Mouse (Mus musculus) lung, embryonic 15.5 days (tissue): ENCODE results near the gene Gmcl1. TPM values are rescaled to one million over a fixed set of nuclear protein-coding genes. Genes with fewer than 3 reads are reported as not detected.

Experiments
- ATAC-seq: fragments of 200-750 bp; cut with Nextera tagmentation; 2 replicates; pipeline ENCODE4 v1.8.0; 2017; ENCODE audit warnings: moderate number of reproducible peaks, borderline replicate concordance; ENCODE audit not compliant: low FRiP score, low TSS enrichment; ENCODE audit errors: extremely low read depth
- H3K27ac ChIP-seq: fragments of 300-500 bp; sonication (generic); 2 replicates; pipeline ENCODE4 v1.5.1; 2015; ENCODE audit warnings: moderate library complexity, mild to moderate bottlenecking, inconsistent platforms
- H3K27me3 ChIP-seq: fragments of 300-500 bp; sonication (generic); 2 replicates; pipeline ENCODE4 v1.6.1; 2015; ENCODE audit warnings: inconsistent platforms
- H3K36me3 ChIP-seq: fragments of 300-500 bp; sonication (generic); 2 replicates; pipeline ENCODE4 v1.6.1; 2015; ENCODE audit warnings: inconsistent platforms
- H3K4me1 ChIP-seq: fragments of 300-500 bp; sonication (generic); 2 replicates; pipeline ENCODE4 v1.6.1; 2015; ENCODE audit warnings: inconsistent platforms
- H3K4me2 ChIP-seq: fragments of 300-500 bp; sonication (generic); 2 replicates; pipeline ENCODE4 v1.6.1; 2015; ENCODE audit warnings: inconsistent platforms, mild to moderate bottlenecking, moderate library complexity
- H3K4me3 ChIP-seq: fragments of 300-500 bp; sonication (generic); 2 replicates; pipeline ENCODE4 v1.5.1; 2015; ENCODE audit warnings: mild to moderate bottlenecking, inconsistent platforms
- H3K9ac ChIP-seq: fragments of 300-500 bp; sonication (generic); 2 replicates; pipeline ENCODE4 v1.6.1; 2015; ENCODE audit warnings: inconsistent platforms
- H3K9me3 ChIP-seq: fragments of 300-500 bp; sonication (generic); 2 replicates; pipeline ENCODE4 v1.6.1; 2016; ENCODE audit warnings: inconsistent platforms
- WGBS: fragments of 180-500 bp; shearing (Covaris S2); methylation state at CpG from one replicate; pipeline ENCODE4 v1.1.7; 2015; 5-methylcytosine and 5-hydroxymethylcytosine counted together
- polyA plus RNA-seq: library from polyadenylated mRNA; unstranded; fragments of >200 nt; fragmentation: Nextera tagmentation; extraction: Ambion mirVana; gene quantifications from 2 replicates; pipeline ENCODE4 v1.2.1, GENCODE M21; 2015

The Gmcl1 gene
- polyA plus RNA-seq, 1 experiment from 2014 or later = 32.7 TPM

GRCm38 (mm10) chr6:86732276-86733173, 658 bp downstream of the Gmcl1 start:
- WGBS = under 1% methylated on average over 62 of the region's 62 CpGs
- Histone ChIP-seq H3K27ac (peak overlapping the region; percentile 79), H3K9me3 (no peaks in the 10 kb centered on the region), H3K4me2 (peak overlapping the region; percentile 96), H3K9ac (peak overlapping the region; percentile 95), H3K4me3 (peak overlapping the region; percentile 99), H3K27me3 (no peaks in the 10 kb centered on the region), H3K4me1 (peaks cover 10% of the 10 kb centered on the region), H3K36me3 (no peaks in the 10 kb centered on the region)
- peak; percentile 69 for ATAC-seq

- 85% methylated on average over 5 of the region's 5 CpGs for WGBS
- ATAC-seq = no peak
- no peaks in the 10 kb centered on the region for H3K27me3 ChIP-seq
- H3K4me3 ChIP-seq = no peak overlapping the region
- no peak overlapping the region for H3K27ac ChIP-seq
- peaks cover 2% of the 10 kb centered on the region; the same call in 1 of the 2 replicates for H3K4me1 ChIP-seq
- no peak overlapping the region for H3K4me2 ChIP-seq
- no peaks in the 10 kb centered on the region for H3K36me3 ChIP-seq
- no peak overlapping the region for H3K9ac ChIP-seq
- no peaks in the 10 kb centered on the region for H3K9me3 ChIP-seq
Measured at GRCm38 (mm10) chr6:86728711-86729110, 4.5 kb downstream of the Gmcl1 start.

- Histone ChIP-seq H3K4me2 (no peak overlapping the region), H3K36me3 (peaks cover 8% of the 10 kb centered on the region; the same call in 1 of the 2 replicates), H3K9ac (no peak overlapping the region), H3K4me3 (no peak overlapping the region), H3K4me1 (no peaks in the 10 kb centered on the region), H3K27ac (no peak overlapping the region), H3K27me3 (no peaks in the 10 kb centered on the region), H3K9me3 (no peaks in the 10 kb centered on the region)
- 68% methylated on average over 3 of the region's 3 CpGs for WGBS
- ATAC-seq = no peak
Measured at GRCm38 (mm10) chr6:86721977-86722376, 11.2 kb downstream of the Gmcl1 start.

GRCm38 (mm10) chr6:86708072-86708774, 25.0 kb downstream of the Gmcl1 start:
- ATAC-seq = no peak
- WGBS = 83% methylated on average over 4 of the region's 4 CpGs
- Histone ChIP-seq H3K4me2 (no peak overlapping the region), H3K27ac (no peak overlapping the region), H3K36me3 (peaks cover 34% of the 10 kb centered on the region), H3K4me1 (no peaks in the 10 kb centered on the region), H3K27me3 (no peaks in the 10 kb centered on the region), H3K9me3 (no peaks in the 10 kb centered on the region), H3K9ac (no peak overlapping the region), H3K4me3 (no peak overlapping the region)

DNA sequence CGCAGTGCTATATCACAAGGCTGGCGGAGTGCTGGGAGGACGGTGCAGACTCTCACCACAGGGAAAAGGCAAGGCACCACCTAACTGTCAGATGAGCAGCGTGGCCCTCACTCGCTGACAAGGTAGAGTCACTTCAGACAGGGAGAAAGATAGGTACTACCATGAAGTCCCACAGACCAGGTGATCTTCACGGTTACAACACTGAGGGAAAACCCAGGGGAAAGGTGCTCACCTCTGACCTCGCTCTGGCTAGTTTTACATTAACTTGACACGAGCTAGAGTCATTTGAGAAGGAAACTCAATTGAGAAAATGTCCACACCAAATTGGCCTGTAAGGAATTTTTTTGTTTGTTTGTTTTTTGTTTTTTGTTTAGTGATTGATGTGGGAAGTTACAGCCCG, 30.6 kb downstream of the Gmcl1 start:
- no peaks in the 10 kb centered on the region for H3K27me3 ChIP-seq
- H3K9me3 ChIP-seq = no peaks in the 10 kb centered on the region
- no peaks in the 10 kb centered on the region for H3K4me1 ChIP-seq
- peaks cover 63% of the 10 kb centered on the region for H3K36me3 ChIP-seq
- no peak overlapping the region for H3K27ac ChIP-seq
- no peak for ATAC-seq
- no peak overlapping the region for H3K4me3 ChIP-seq
- no peak overlapping the region for H3K4me2 ChIP-seq
- WGBS = 89% methylated on average over 9 of the region's 9 CpGs
- no peak overlapping the region for H3K9ac ChIP-seq

GRCm38 (mm10) chr6:86697903-86698302, 35.3 kb downstream of the Gmcl1 start:
- Histone ChIP-seq H3K9me3 (no peaks in the 10 kb centered on the region), H3K27me3 (no peaks in the 10 kb centered on the region), H3K27ac (no peak overlapping the region), H3K4me1 (no peaks in the 10 kb centered on the region), H3K4me3 (no peak overlapping the region), H3K4me2 (no peak overlapping the region), H3K36me3 (peaks cover 52% of the 10 kb centered on the region), H3K9ac (no peak overlapping the region)
- 83% methylated on average over 6 of the region's 6 CpGs for WGBS
- no peak for ATAC-seq

DNA sequence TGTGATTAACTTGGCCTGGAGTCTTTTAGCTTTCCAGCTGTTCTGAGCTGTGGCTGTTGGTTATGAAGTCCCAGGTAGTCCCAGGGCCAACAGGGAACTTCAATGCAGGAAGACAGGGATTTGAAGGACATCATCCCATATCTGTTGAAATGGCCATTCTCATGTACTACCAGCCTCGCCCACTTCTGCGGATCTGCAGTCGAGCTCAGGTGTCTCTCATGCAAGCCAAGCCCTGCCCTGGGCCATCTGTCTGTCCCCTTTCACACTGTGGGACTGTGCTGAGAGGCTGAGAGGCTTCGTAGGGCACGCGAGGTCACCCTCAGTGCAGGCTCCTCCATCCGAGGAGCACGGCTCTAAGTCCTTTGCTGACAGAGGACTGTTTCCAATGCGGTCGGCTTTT, 37.0 kb downstream of the Gmcl1 start:
- no peak overlapping the region for H3K9ac ChIP-seq
- H3K36me3 ChIP-seq = peaks cover 38% of the 10 kb centered on the region
- H3K4me3 ChIP-seq = no peak overlapping the region
- H3K27ac ChIP-seq = no peak overlapping the region
- H3K27me3 ChIP-seq = no peaks in the 10 kb centered on the region
- no peak overlapping the region for H3K4me2 ChIP-seq
- no peaks in the 10 kb centered on the region for H3K9me3 ChIP-seq
- 80% methylated on average over 10 of the region's 10 CpGs for WGBS
- no peaks in the 10 kb centered on the region for H3K4me1 ChIP-seq
- no peak for ATAC-seq

DNA sequence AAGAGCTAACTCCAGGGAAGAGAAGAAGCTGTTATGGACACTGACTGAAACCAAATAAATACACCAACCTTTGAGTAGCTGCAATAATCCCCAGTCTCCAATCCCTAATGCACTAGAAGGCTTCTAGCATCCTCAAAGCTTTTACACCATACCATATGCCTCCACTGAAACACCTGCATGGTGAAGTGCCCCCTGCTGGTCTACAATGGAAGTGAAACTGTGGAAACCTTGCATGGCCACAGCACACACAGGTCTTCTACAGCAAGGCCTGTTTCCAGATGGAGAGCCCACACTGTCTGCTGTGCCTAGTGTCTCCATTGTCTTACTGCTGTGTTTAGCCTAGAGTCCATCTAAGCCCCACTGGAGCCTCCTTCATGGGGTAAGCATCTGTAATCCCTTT, 38.7 kb downstream of the Gmcl1 start:
- Histone ChIP-seq H3K36me3 (peaks cover 34% of the 10 kb centered on the region), H3K9ac (no peak overlapping the region), H3K27ac (no peak overlapping the region), H3K4me3 (no peak overlapping the region), H3K4me2 (no peak overlapping the region), H3K9me3 (no peaks in the 10 kb centered on the region), H3K4me1 (no peaks in the 10 kb centered on the region), H3K27me3 (no peaks in the 10 kb centered on the region)
- no peak for ATAC-seq

DNA sequence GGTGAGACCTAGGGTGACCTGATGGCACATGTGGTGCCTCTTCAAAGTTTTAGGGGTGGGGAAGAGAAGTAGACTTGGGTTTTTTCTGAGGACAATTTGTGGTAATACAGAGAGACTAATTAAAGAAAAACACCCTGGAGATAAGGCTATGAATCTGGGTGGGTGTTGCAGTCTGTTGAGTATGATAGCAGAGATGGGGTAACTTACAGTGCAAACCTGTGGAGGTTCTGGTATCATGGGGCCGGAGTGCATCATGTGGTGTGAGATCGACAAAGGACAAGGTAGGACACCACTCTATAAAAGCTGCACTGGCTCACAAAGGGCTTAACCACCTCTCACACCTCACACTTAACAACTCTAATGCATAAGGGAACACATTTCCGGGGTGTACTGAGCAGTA, 43.5 kb downstream of the Gmcl1 start:
- 88% methylated on average over 3 of the region's 3 CpGs for WGBS
- H3K9ac ChIP-seq = no peak overlapping the region
- H3K9me3 ChIP-seq = no peaks in the 10 kb centered on the region
- no peaks in the 10 kb centered on the region for H3K27me3 ChIP-seq
- peaks cover 3% of the 10 kb centered on the region; the same call in 1 of the 2 replicates for H3K4me1 ChIP-seq
- no peak overlapping the region for H3K27ac ChIP-seq
- ATAC-seq = no peak
- no peak overlapping the region for H3K4me3 ChIP-seq
- peaks cover 15% of the 10 kb centered on the region for H3K36me3 ChIP-seq
- H3K4me2 ChIP-seq = no peak overlapping the region

DNA sequence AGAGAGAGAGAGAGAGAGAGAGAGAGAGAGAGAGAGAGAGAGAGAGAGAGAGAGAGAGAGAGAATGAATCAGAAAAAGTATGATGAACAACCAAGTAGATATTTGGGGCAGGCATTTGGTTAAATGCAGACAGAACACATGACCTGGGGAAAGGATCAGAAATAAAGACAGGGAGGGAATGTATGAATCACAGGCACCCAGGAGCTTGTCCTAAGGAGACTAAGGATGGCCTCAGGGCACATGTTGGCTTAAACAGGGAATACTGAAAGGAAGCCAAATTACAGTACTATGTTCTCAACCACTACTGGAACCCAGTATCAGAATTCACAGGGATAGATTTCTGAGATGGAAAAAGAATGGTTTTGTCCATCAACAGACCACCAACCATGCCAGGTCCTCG, 46.2 kb downstream of the Gmcl1 start:
- WGBS = 65% methylated on average over 1 of the region's 1 CpGs
- peaks cover 13% of the 10 kb centered on the region; the same call in 1 of the 2 replicates for H3K4me1 ChIP-seq
- ATAC-seq = no peak

DNA sequence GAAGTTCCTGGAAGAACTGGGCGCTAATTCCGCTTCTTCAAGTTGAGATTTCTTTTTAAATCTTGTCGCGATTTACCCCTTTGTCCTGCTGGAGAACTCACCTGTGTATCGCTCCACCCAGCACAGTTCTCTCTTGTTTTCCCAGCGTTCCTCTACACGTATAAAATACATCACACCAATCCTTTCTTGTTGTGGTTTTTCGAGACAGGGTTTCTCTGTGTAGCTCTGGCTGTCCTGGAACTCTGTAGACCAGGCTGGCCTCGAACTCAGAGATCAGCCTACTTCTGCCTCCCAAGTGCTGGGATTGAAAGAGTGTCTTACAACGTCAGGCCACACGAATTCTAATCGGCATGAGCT, 48.5 kb downstream of the Gmcl1 start:
- ATAC-seq = peak; percentile 15; the same call in 1 of the 2 replicates
- no peaks in the 10 kb centered on the region for H3K9me3 ChIP-seq
- H3K27ac ChIP-seq = peak overlapping the region; percentile 49; the same call in 1 of the 2 replicates
- WGBS = 32% methylated on average over 12 of the region's 12 CpGs
- H3K36me3 ChIP-seq = peaks cover 30% of the 10 kb centered on the region
- H3K4me3 ChIP-seq = peak overlapping the region; percentile 81
- H3K4me2 ChIP-seq = peak overlapping the region; percentile 72
- H3K4me1 ChIP-seq = peaks cover 13% of the 10 kb centered on the region; the same call in 1 of the 2 replicates
- no peaks in the 10 kb centered on the region for H3K27me3 ChIP-seq
- peak overlapping the region; percentile 80 for H3K9ac ChIP-seq

More for the DNA sequence above, 46.2 kb downstream of the Gmcl1 start:
- Histone ChIP-seq H3K27ac (no peak overlapping the region), H3K9ac (no peak overlapping the region), H3K4me2 (no peak overlapping the region), H3K4me3 (no peak overlapping the region), H3K27me3 (no peaks in the 10 kb centered on the region), H3K36me3 (peaks cover 23% of the 10 kb centered on the region), H3K9me3 (no peaks in the 10 kb centered on the region)
